Mouse (Mus musculus) gastrocnemius, adult 8-10 months (tissue): Measurements from ENCODE around the gene Ube2n. TPM values are rescaled to one million over a fixed set of nuclear protein-coding genes. Genes with fewer than 3 reads are reported as not detected.
"Not testable (repeated sequence)": the region's sequence is repeated elsewhere in the genome, so short reads cannot be mapped to it uniquely, and the experiment has no call there.

Source experiments
- DNase-seq, 2 experiments: peaks; one replicate each; pipeline ENCODE4 v3.0.0; 2022; ENCODE audit warnings: low spot score in 2 of 2
- total RNA-seq, 4 experiments: library from RNA; stranded (reverse); gene quantifications; 2 replicates each; pipeline ENCODE4 v1.2.4; 2022

Ube2n gene
- total RNA-seq, 4 experiments from 2014 or later: 57.2 to 77.8 (median 64.6) TPM

- DNase-seq: no peak
These were observed 10.2 kb downstream of the Ube2n start for GRCm38 (mm10) chr10:95525037-95525675.

GRCm38 (mm10) chr10:95525871-95526270 lies 10.9 kb downstream of the Ube2n start:
- no peak for DNase-seq

- no peak for DNase-seq
These were observed 11.7 kb downstream of the Ube2n start for GRCm38 (mm10) chr10:95526495-95527122.

DNA sequence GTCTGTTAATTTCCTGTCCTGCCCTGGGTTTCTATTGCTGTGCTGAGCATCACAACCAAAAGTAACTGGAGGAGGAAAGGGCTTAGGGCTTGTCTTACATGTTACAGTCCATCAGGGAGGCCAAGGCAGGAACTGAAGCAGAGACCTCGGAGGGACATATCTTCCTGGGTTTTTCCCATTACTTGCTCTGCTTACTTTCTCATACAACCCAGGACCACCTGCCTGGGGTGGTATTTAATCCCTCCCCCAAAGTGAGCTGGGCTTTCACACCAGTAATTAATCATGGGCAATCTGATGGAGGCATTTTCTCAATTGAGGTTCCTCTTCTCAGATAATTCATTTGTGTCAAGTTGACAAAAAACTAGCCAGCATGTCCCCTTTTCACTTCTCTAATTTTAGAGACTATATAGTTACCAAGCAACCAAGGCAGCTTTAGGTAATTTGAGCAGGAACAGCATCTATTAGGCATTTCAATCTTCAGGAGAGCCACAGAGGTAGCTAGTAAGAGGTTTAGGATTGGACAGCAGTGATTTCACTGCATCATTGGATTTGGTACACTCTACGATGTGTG lies 15.7 kb downstream of the Ube2n start:
- DNase-seq: no peak

- DNase-seq: no peak
These were observed 18.0 kb downstream of the Ube2n start for GRCm38 (mm10) chr10:95532916-95533315.

DNA sequence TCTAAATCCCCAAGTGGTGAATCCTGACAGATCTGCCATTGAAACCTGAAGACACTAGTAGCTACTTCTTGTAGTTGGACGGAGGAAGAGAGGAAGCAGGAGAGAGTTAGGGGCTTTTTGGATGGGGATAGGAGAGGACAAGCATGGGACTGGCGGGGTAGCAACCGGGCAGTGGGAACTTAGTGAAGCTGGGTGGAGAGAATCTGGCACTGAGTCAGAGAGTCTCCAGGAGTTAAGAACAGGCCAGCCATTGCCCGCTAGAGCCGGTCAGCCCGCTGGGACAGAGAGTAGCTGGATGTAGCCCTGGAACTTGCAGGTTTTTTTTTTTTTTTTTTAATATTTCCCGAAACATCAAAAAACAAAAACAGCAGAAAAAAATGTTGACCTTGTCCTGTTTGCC lies 18.4 kb downstream of the Ube2n start:
- no peak for DNase-seq

DNA sequence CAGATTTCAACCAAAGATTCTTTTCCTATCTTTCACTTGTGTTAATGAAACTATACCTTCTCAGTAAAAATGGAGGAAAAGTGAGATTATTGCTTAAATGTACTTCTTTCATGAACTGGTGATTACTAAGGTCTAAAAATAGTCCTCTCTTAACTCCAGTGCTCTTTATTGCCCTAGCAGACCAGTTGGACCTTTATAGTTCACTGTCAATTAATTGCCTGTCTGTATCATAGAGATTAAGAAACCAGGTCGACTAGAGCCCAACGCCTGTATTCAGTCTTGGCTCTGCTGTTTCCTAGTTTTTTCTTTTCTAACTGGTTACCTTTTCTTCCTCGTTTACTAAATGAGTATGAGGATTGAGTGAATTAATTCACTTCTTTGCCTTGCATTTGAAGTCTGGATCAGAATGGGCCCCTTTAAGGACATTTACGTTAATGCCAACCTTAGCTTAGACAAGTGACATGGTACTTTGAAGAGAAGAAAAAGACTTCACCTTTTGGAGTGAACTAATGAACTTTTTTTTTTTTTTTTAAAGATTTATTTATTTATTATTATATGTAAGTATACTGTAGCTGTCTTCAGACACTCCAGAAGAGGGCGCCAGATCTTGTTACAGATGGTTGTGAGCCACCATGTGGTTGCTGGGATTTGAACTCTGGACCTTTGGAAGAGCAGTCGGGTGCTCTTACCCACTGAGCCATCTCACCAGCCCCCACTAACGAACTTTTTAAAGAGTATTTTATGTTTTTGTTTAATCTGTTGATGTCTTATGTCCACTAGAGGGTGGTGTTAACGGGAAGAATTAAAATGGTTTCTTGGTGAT lies 20.7 kb downstream of the Ube2n start:
- no peak for DNase-seq

DNA sequence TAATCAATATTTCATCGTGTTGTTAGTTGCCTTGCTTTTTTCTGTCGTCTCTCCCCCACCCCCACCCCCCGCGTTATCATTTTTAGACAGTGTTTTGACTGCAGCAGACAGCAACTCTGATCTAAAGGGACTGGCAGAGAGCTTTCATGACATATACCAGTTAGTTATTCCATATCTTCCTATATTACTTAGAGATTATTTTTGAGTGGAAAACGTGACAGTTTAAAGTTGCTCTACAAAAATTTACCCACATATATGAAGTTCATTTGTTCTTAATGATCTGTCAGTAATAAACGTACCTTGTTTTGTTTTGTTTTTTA lies 21.2 kb downstream of the Ube2n start:
- no peak for DNase-seq

DNA sequence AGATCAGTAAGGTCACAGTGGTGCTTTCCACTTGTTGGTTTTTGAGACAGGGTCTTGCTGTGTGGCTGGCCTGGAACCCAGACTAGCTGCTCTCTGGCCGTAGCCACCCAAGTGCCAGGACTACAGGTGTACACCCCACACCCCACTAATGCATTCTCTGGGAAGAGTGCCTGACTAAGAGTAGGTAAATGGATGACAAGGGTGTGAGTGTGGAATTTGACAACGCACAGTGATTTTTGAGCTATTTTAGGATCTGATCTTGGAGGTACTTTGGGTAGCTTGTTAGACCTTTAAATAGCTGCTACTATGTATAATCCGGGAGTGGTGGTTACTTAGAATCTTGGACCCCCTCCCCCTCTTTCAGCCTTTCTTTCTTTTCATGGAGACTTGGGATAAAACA lies 24.3 kb downstream of the Ube2n start:
- no peak for DNase-seq

DNA sequence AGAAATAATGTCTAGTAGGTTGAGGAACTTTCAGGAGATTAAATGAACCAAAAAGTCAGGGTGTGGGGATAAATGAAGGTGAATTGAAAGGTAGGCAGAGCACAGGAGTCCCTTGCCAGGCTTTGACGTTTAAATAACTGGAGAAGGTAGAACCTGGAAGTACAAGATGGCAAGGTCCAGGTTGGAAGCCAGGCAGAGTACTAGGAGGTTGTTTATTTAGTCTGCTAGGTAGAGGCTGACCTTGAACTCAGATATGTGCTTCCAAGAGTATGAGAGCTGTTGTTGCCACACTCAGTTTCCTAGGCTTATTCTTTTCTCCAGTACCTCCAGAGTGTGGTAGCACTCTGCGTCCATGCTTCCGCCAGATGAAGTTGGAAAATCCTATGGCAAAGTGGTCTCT lies 24.9 kb downstream of the Ube2n start:
- DNase-seq: no peak

GRCm38 (mm10) chr10:95542916-95543315 lies 28.0 kb downstream of the Ube2n start:
- DNase-seq: no peak

- no peak for DNase-seq
These were observed 28.4 kb downstream of the Ube2n start for GRCm38 (mm10) chr10:95543377-95543776.

DNA sequence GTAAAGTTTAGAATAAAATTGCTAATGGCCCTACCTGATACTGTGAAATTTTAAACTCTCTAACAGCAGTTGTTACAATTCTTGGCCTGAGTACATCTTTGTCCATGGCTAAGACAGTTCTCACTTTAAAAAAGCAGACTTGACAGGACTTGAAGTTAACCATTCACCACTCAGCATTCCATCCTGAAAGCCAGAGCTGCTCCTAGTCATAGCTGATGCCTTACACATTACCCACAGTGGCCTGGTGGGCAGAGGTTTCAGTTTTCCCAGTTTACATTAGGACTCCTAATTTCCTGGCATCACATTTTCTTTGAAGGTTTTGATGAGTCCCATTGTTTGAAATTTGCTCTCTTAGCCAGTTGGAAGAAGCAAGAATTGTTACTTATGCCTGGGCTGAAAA lies 29.1 kb downstream of the Ube2n start:
- DNase-seq: no peak

- no peak for DNase-seq
These were observed 29.7 kb downstream of the Ube2n start for GRCm38 (mm10) chr10:95544651-95545050.

GRCm38 (mm10) chr10:95545051-95545450 lies 30.1 kb downstream of the Ube2n start:
- no peak for DNase-seq

- no peak for DNase-seq
These were observed 31.2 kb downstream of the Ube2n start for GRCm38 (mm10) chr10:95546178-95546577.

DNA sequence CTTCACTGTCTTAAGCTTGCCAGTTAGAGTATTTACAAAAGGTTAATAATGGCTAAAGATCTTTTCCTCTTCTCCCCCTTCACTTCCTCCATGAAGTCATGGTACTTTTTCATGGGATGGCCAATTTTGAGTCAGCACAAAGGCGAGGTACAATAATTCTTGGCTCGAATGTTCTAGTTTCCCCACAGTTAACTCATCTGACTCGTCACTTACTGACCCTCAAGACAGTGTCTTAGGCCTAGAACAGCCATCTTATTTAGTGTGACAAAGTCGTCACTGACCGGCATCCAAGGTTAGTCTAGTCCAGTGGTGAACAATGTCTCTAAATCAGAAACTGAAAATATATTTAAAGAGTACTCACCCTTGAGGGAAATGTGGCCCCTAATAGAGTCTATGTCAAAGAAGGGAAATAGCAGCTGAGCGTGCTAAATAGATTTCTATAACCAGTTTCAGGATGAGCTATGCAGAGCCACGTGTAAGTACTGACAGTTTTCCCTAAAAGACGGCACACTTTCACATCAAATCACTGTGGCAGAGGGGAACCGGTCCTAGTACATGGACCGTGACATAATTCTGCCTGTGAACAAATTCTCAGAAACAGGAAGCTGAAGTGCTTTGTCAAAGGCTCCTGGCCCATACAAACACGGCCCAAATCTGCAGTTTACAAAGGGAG lies 33.3 kb downstream of the Ube2n start:
- DNase-seq: no peak

- DNase-seq: not testable (repeated sequence)
These were observed 34.1 kb downstream of the Ube2n start for GRCm38 (mm10) chr10:95549080-95549479.

GRCm38 (mm10) chr10:95550506-95550905 lies 35.6 kb downstream of the Ube2n start:
- DNase-seq: no peak

DNA sequence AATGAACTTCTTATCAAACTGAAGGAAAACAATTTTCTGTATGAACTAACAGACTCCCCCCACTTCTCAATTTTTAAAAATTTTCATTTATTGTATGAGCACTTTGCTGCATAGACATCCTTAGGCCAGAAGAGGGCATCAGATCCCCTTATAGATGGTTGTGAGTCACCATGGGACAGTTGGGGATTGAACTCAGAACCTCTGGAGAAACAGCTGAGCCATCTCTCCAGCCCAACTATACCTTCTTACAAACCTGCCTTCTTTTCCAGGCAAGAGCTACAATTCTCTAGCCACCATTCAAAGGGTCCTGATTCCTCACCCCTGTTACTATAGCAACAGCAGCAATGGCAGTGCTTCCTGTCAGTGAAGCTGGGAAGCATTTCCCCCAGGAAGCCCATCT lies 36.8 kb downstream of the Ube2n start:
- no peak for DNase-seq

DNA sequence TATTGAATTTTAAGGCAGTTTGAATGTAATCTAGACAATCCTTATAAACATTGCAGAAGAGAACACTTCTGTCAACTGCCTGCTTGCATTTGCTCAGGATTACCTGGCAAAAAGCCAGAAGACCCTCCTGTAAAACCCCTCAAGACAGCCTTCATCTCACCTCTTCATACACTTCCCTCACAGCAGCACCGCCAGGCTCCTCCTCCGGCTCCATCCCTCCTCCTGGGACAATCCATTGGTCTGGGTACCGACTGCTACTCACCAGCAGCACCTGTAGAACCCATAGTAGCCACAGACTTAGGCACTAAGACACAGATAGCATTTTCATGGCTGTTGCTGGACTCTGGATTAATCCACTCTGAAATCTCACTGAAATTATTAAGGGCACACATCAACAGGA lies 37.4 kb downstream of the Ube2n start:
- DNase-seq: no peak

DNA sequence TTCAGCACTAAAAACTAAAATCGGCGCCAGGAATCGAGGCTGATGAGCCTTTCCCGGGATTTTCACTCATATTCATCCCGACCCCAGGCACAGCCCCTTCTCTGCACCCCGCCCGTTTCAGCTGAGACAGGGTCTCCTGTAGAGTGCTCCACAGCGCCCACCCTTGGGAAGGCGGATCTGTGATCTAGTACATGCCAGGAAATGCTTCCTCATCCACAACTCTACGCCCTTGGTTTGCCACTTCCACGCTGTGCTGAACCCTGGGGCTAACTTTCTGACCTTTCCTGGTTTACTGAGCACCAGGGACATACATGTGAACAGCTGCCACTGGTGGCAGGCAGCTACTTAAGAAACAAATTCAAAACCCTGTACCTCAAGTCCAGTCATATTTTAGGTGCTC lies 40.9 kb downstream of the Ube2n start:
- DNase-seq: no peak
